Mouse (Mus musculus): ENCODE results near the gene Mapk9.

- TF ChIP-seq CTCF (IDR thresholded peaks at IDR 0.05; ENCODE audit: extremely low read depth, insufficient read length, insufficient replicate concordance, low read depth, low read length) (no peak), POLR2A (IDR thresholded peaks at IDR 0.05; ENCODE audit: low read depth, low read length) (no peak)
Measured at GRCm38 (mm10) chr11:49850331-49850730, 3.8 kb downstream of the Mapk9 start.

Measured in small intestine, adult 2 months (tissue).